Mouse (Mus musculus) liver, embryonic 11.5 days (tissue): ENCODE data around the gene Coro7. TPM values are rescaled to one million over a fixed set of nuclear protein-coding genes. Genes with fewer than 3 reads are reported as not detected.
"Not testable (repeated sequence)": the region's sequence is repeated elsewhere in the genome, so short reads cannot be mapped to it uniquely, and the experiment has no call there.

Source experiments
- ATAC-seq: fragments of 200-750 bp; cut with Nextera tagmentation; replicated peaks from 2 replicates; pipeline ENCODE4 v1.8.0; 2017; ENCODE audit warnings: moderate number of reproducible peaks, mild to moderate bottlenecking, moderate TSS enrichment, moderate library complexity; ENCODE audit not compliant: low FRiP score
- DNase-seq: peaks from one replicate; pipeline ENCODE4 v3.0.0-alpha.2; 2017; ENCODE audit warnings: low spot score
- H3K27ac ChIP-seq: fragments of 300-500 bp; sonication (generic); 2 replicates; pipeline ENCODE4 v1.5.1; 2014; ENCODE audit warnings: mild to moderate bottlenecking, low read depth, low read length, control low read depth
- H3K27me3 ChIP-seq: fragments of 300-500 bp; sonication (generic); replicated peaks from 2 replicates; pipeline ENCODE4 v1.6.1; 2014; ENCODE audit warnings: low read length, mixed read lengths; ENCODE audit not compliant: control insufficient read depth, insufficient read depth
- H3K36me3 ChIP-seq: fragments of 300-500 bp; sonication (generic); 2 replicates; pipeline ENCODE4 v1.6.1; 2014; ENCODE audit warnings: mild to moderate bottlenecking, low read length, moderate library complexity, mixed read lengths; ENCODE audit not compliant: control insufficient read depth, insufficient read depth
- H3K4me1 ChIP-seq: fragments of 300-500 bp; sonication (generic); replicated peaks from 2 replicates; pipeline ENCODE4 v1.6.1; 2014; ENCODE audit warnings: low read length, mixed read lengths; ENCODE audit not compliant: control insufficient read depth, insufficient read depth
- H3K4me2 ChIP-seq: fragments of 300-500 bp; sonication (generic); 2 replicates; pipeline ENCODE4 v1.6.1; 2014; ENCODE audit warnings: mild to moderate bottlenecking, control low read depth, moderate library complexity
- H3K4me3 ChIP-seq: fragments of 300-500 bp; sonication (generic); 2 replicates; pipeline ENCODE4 v1.5.1; 2014; ENCODE audit warnings: low read depth, low read length, control low read depth
- H3K9ac ChIP-seq: fragments of 300-500 bp; sonication (generic); 2 replicates; pipeline ENCODE4 v1.6.1; 2014; ENCODE audit warnings: low read depth, low read length, control low read depth
- H3K9me3 ChIP-seq: fragments of 300-500 bp; sonication (generic); 2 replicates; pipeline ENCODE4 v1.6.1; 2016; ENCODE audit warnings: low read length, inconsistent platforms, mixed read lengths; ENCODE audit not compliant: control insufficient read depth
- WGBS: fragments of 180-500 bp; shearing (Covaris S2); extraction: QIAGEN DNeasy Blood & Tissue Kit; methylation state at CpG from one replicate; pipeline ENCODE4 v1.1.7; 2014; 5-methylcytosine and 5-hydroxymethylcytosine counted together
- polyA plus RNA-seq: library from polyadenylated mRNA; unstranded; fragments of >200 nt; fragmentation: Nextera tagmentation; extraction: Ambion mirVana; gene quantifications from 2 replicates; pipeline ENCODE4 v1.2.1, GENCODE M21; 2014

The Coro7 gene
- polyA plus RNA-seq, 1 experiment from 2014 or later, result 18.7 TPM

- Histone ChIP-seq H3K36me3 (peaks cover 6% of the 10 kb centered on the region; the same call in 1 of the 2 replicates), H3K27ac (peak overlapping the region; percentile 81), H3K27me3 (no peaks in the 10 kb centered on the region), H3K9ac (peak overlapping the region; percentile 75), H3K4me2 (peak overlapping the region; percentile 68), H3K9me3 (no peaks in the 10 kb centered on the region), H3K4me3 (peak overlapping the region; percentile 39), H3K4me1 (peaks cover 30% of the 10 kb centered on the region)
- under 1% methylated on average over 42 of the region's 43 CpGs for WGBS
- ATAC-seq, result peak; percentile 99
- peak; percentile 92 for DNase-seq
Measured at GRCm38 (mm10) chr16:4586531-4587123, 93.0 kb downstream of the Coro7 start.

DNA sequence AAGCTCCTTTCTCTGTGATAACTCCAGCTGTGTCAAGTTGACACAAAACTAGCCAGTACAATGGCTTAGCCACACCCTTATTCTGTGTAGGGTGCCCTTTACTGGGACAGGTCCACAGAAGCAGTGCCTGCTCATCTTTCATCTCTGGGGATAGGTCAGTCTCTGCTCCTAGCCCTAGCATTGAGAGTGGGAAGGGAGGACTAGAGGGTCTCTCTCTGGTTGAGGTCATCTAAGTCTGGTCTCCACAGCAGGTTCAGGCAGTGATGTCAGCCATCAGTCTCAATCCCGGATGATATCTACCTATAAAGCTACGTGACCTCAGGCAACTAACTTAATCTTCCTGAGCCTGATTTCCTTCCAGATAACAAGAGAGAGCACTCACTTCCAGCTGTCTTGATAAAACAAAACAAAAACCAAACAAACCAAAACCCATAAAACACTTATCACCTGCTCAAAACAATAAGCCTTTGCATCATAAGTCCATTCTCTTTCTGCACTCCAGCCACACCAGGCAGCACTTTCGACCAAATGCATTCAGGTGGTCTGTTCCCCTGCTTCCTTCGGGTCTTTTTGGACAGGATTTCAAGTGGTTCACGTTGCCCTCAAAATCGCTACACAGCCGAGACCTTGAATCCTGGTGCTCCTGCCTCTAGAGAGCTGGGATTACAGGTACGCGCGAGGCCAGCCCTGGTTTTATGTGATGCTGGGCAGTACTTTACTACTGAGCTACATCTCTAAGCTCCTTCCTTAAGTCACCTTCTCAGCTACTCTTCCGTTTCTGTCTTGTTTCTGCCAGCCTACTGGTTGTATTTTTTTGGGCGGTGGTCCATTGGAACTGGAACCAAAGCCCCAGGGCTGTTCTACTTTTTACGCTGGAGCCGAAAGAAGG, 93.7 kb downstream of the Coro7 start:
- Histone ChIP-seq H3K36me3 (peaks cover 5% of the 10 kb centered on the region; the same call in 1 of the 2 replicates), H3K27me3 (no peaks in the 10 kb centered on the region), H3K4me1 (peaks cover 30% of the 10 kb centered on the region), H3K9me3 (no peaks in the 10 kb centered on the region), H3K4me3 (peak overlapping the region; percentile 39), H3K4me2 (peak overlapping the region; percentile 68), H3K27ac (peak overlapping the region; percentile 81), H3K9ac (peak overlapping the region; percentile 36; the same call in 1 of the 2 replicates)
- no peak for DNase-seq
- peak; percentile 23 for ATAC-seq
- WGBS, result 6% methylated on average over 14 of the region's 14 CpGs

GRCm38 (mm10) chr16:4584438-4584837, 95.1 kb downstream of the Coro7 start:
- DNase-seq (no peak), ATAC-seq (no peak)
- no peaks in the 10 kb centered on the region for H3K9me3 ChIP-seq
- no peak overlapping the region for H3K4me2 ChIP-seq
- no peaks in the 10 kb centered on the region for H3K36me3 ChIP-seq
- H3K4me1 ChIP-seq, result peaks cover 30% of the 10 kb centered on the region
- no peak overlapping the region for H3K27ac ChIP-seq
- no peaks in the 10 kb centered on the region for H3K27me3 ChIP-seq
- H3K9ac ChIP-seq, result no peak overlapping the region
- no peak overlapping the region for H3K4me3 ChIP-seq
- 68% methylated on average over 5 of the region's 5 CpGs for WGBS

DNA sequence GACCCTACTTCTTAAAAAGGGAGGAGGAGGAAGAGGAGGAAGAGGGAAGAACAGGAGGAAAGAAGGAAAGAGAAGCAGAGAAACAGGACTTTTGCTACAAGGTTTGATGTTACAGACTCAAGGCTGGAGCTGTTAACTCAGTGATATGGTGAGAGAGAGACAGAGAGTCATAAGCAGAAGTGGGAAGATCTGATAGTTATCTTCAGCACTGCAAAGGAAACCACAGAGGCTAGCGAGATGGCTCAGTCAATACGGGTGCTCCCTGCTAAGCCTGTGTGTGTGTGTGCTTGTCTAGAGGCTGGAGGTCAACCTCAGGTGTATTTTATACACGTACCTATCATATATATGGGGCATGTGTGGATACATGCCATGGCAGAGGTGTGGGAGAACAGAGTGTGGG, 95.8 kb downstream of the Coro7 start:
- Histone ChIP-seq H3K4me3 (no peak overlapping the region), H3K27ac (no peak overlapping the region), H3K4me1 (peaks cover 30% of the 10 kb centered on the region), H3K27me3 (no peaks in the 10 kb centered on the region), H3K36me3 (no peaks in the 10 kb centered on the region), H3K9me3 (no peaks in the 10 kb centered on the region), H3K4me2 (no peak overlapping the region), H3K9ac (no peak overlapping the region)
- no peak for DNase-seq
- 29% methylated on average over 3 of the region's 3 CpGs for WGBS
- ATAC-seq, result no peak

DNA sequence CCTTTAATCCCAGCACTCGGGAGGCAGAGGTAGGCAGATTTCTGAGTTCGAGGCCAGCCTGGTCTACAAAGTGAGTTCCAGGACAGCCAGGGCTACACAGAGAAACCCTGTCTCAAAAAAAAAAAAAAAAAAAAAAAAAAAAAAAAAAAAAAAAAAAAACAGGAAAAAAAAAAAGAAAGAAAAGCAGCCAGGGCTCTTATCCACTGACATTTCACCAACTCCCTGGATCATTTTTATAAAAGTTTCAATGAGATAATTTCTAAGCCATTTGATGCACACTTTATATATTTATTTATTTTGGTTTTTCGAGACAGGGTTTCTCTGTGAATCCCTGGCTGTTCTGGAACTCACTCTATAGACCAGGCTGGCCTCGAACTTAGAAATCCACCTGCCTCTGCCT, 98.4 kb downstream of the Coro7 start:
- H3K27ac ChIP-seq, H3K4me2 ChIP-seq, ATAC-seq, H3K27me3 ChIP-seq, DNase-seq, H3K9me3 ChIP-seq, H3K4me3 ChIP-seq, H3K9ac ChIP-seq, H3K36me3 ChIP-seq: not testable (repeated sequence)
- H3K4me1 ChIP-seq, result peaks cover 16% of the 10 kb centered on the region
- WGBS, result 82% methylated on average over 4 of the region's 4 CpGs

GRCm38 (mm10) chr16:4578630-4579029, 100.9 kb downstream of the Coro7 start:
- Histone ChIP-seq H3K9ac (no peak overlapping the region), H3K4me1 (peaks cover 3% of the 10 kb centered on the region; the same call in 1 of the 2 replicates), H3K9me3 (no peaks in the 10 kb centered on the region), H3K4me2 (no peak overlapping the region), H3K27me3 (no peaks in the 10 kb centered on the region), H3K4me3 (no peak overlapping the region), H3K27ac (no peak overlapping the region), H3K36me3 (no peaks in the 10 kb centered on the region)
- ATAC-seq (no peak), DNase-seq (no peak)
- WGBS, result 31% methylated on average over 7 of the region's 7 CpGs

DNA sequence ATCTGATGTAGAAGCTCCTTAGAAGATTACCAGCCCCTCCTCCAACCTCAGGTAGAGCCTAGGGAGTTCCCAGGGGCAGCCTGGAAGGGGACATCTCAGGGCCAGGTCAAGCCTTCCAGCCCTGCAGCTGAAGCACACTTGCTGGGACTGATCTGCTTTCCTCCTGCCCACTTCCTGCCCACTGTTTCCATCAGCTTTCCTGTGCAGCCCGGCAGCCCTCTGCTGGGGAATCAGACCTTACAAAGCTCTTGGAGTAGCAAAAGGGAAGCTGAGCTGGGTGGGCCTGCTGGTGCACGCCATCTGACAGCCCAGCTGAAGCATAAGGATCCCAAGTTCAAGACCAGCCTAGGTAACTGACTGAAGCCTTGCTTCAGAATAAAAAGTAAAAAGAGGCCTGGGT, 102.7 kb downstream of the Coro7 start:
- no peak for ATAC-seq
- 23% methylated on average over 2 of the region's 2 CpGs for WGBS
- H3K36me3 ChIP-seq, result no peaks in the 10 kb centered on the region

More for the DNA sequence above, 102.7 kb downstream of the Coro7 start:
- Histone ChIP-seq H3K9ac (no peak overlapping the region), H3K4me1 (no peaks in the 10 kb centered on the region), H3K4me2 (no peak overlapping the region), H3K27me3 (no peaks in the 10 kb centered on the region), H3K9me3 (no peaks in the 10 kb centered on the region), H3K27ac (no peak overlapping the region), H3K4me3 (no peak overlapping the region)
- no peak for DNase-seq
